Mouse (Mus musculus): Measurements from ENCODE around the gene Ly6g5b.
A peak's percentile ranks its signal among the peaks of the same experiment; 100 is the strongest.

The Ly6g5b gene

GRCm38 (mm10) chr17:35080248-35080647, 35.0 kb downstream of the Ly6g5b start:
- DNase-seq (ENCODE audit: low read depth, low spot score) = no peak

GRCm38 (mm10) chr17:35079778-35080177, 35.5 kb downstream of the Ly6g5b start:
- DNase-seq (ENCODE audit: low read depth, low spot score) = no peak

- no peak for DNase-seq (ENCODE audit: low read depth, low spot score)
Observed at GRCm38 (mm10) chr17:35077786-35078233, 37.4 kb downstream of the Ly6g5b start, which contains the start of gene Ly6g6d. Ly6g6d (minus strand) TSS chr17:35078065.

- DNase-seq (ENCODE audit: low read depth, low spot score) = no peak
Observed at GRCm38 (mm10) chr17:35077285-35077684, 37.9 kb downstream of the Ly6g5b start.

- no peak for DNase-seq (ENCODE audit: low read depth, low spot score)
Observed at GRCm38 (mm10) chr17:35076507-35077176, 38.6 kb downstream of the Ly6g5b start, which contains the start of gene Ly6g6e. Ly6g6e (plus strand) TSS chr17:35076902.

- no peak for DNase-seq (ENCODE audit: low read depth, low spot score)
Observed at GRCm38 (mm10) chr17:35074097-35074496, 41.1 kb downstream of the Ly6g5b start.

- no peak for DNase-seq (ENCODE audit: low read depth, low spot score)
Observed at GRCm38 (mm10) chr17:35071454-35071853, 43.8 kb downstream of the Ly6g5b start.

GRCm38 (mm10) chr17:35070556-35071229, 44.5 kb downstream of the Ly6g5b start:
- no peak for DNase-seq (ENCODE audit: low read depth, low spot score)

- DNase-seq (ENCODE audit: low read depth, low spot score) = peak; percentile 43
Observed at GRCm38 (mm10) chr17:35068213-35068914, 46.9 kb downstream of the Ly6g5b start.

GRCm38 (mm10) chr17:35066084-35066483, 49.1 kb downstream of the Ly6g5b start, which contains the start of gene Mpig6b:
Mpig6b (minus strand) TSS chr17:35066184.
- DNase-seq (ENCODE audit: low read depth, low spot score) = no peak

- no peak for DNase-seq (ENCODE audit: low read depth, low spot score)
Observed at GRCm38 (mm10) chr17:35064951-35065947, 50.0 kb downstream of the Ly6g5b start, which contains the start of gene Ly6g6c. Ly6g6c (plus strand) TSS chr17:35065388.

- no peak for DNase-seq (ENCODE audit: low read depth, low spot score)
Observed at GRCm38 (mm10) chr17:35064378-35064877, 50.8 kb downstream of the Ly6g5b start.

Measured in 3T3-L1 (cell line).